Mouse (Mus musculus) left cerebral cortex, postnatal 36 days (tissue): Measurements from ENCODE around the gene Hmgn1. TPM values are rescaled to one million over a fixed set of nuclear protein-coding genes. Genes with fewer than 3 reads are reported as not detected.

Source experiments
- DNase-seq, 2 experiments: peaks; one replicate each; pipeline ENCODE4 v3.0.0; 2021 to 2022; ENCODE audit warnings: low spot score in 2 of 2, mixed read lengths in 1 of 2
- intact Hi-C: fragments of 180-260 bp; cut with DNase I; formaldehyde crosslinking; loops from one replicate; pipeline ENCODE4 v1.15.1; 2025
- total RNA-seq, 2 experiments: library from RNA; stranded (reverse); gene quantifications; 2 replicates each; pipeline ENCODE4 v1.2.3; 2021

The Hmgn1 gene
- 10 to 100 TPM; 56.2 to 58.2 TPM for total RNA-seq

DNA sequence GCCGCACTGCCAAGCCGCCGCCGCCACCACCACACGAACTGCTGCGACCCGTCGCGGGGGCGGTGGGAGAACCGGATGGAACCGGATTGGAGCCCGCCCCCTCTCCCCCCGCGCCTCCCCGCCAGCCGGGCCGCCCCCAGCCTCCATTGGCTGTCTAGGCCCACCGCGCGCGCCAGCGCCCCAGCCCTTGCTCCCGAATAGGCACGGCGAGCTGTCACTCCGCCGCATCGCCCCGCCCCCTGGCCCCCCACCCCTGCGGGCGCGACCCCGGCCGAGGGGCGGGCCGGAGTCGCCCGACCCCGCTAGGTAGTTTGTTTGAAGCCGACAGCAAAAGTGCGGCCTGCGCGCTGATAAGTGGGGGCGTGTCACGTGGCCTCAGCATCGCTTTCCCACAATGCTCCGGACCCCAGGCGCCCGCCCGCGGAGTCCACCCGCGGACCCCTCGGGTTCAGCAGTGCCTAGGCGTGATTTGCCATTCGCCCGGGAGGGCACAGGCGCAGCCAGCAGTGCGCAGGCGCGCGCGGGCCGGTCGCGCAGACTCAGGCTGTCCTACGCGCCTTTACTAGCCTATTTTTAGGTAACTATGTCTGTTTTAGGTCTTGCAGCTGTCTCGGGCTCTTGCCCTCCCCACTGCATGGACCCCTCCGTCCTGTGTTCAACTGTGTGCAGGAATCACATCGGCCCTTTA is at the start of gene Hmgn1:
TSS of gene Hmgn1 (minus strand) at position 73 of the 688 bp plus-strand sequence.
- DNase-seq, result peak; percentile 92 to 94
- intact Hi-C loops, result loop anchor here (1.0 to 2.0 kb wide), 2 partner anchors 17 to 46 kb away; partner anchors contain the start of genes Brwd1 and Wrb

DNA sequence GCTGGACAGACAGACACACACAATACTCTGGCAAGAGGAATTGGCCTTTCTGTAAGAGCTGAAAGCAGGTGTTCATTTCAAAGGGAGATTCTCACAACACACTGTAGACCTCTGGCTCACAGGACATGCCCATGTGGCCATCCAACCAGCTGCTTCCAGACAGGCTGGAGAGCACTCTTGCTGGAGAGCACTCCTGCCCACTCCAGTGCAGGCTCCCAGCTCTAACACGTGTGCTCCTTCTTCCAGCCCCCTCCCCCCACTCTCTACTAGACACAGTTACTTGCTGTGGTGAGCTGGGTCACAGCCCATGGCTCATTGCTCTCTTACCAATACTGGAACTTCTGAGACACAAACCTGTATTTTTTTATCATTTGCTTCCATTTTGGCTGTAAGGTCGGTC is 47.9 kb upstream of the Hmgn1 start:
- intact Hi-C loops, result no loop called here
- no peak for DNase-seq

- no peak for DNase-seq
- intact Hi-C loops, result no loop called here
These were observed 46.1 kb upstream of the Hmgn1 start for GRCm38 (mm10) chr16:96173648-96174047.

DNA sequence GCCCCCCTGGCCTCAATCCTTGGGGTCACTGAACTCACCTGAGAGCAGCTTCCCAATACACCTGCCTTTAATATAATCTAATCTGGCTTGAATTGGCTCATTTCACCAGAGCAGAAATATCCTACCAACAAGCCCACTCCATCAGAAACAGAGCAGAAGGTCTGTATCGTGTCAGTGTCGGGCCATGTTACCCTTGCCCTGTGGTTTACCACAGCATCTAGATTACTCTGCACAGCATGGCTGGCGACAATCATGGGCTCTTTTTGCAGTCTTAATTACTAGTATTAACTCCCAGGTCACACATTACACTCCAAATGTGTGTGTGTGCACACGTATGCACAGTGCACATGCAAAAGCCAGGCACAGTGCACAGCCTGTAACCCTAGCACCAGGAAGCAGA is 41.3 kb upstream of the Hmgn1 start:
- intact Hi-C loops, result no loop called here
- no peak for DNase-seq

GRCm38 (mm10) chr16:96165723-96166264 is 38.3 kb upstream of the Hmgn1 start:
- DNase-seq, result no peak
- intact Hi-C loops, result no loop called here

- intact Hi-C loops, result no loop called here
- no peak for DNase-seq
These were observed 33.8 kb upstream of the Hmgn1 start for GRCm38 (mm10) chr16:96161336-96161735.

DNA sequence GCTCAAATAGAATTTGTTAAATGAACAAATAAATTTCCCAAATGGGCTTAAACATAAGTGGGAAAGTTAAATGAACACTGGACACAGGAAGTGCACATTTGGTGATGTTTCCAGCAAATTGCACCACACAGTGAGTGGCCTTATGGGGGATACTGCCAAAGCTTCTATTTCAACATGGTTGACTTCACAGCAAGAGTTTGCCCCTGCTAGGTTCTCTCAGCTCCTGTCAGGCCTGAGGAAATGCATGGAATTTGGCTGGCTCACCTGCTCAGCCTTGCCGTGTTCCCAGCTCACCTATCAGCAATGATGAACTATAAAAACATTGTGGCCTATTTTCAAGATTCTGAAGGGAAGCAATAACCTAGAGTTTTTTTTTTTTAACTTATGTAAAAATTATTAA is 33.4 kb upstream of the Hmgn1 start:
- intact Hi-C loops, result no loop called here
- no peak for DNase-seq

DNA sequence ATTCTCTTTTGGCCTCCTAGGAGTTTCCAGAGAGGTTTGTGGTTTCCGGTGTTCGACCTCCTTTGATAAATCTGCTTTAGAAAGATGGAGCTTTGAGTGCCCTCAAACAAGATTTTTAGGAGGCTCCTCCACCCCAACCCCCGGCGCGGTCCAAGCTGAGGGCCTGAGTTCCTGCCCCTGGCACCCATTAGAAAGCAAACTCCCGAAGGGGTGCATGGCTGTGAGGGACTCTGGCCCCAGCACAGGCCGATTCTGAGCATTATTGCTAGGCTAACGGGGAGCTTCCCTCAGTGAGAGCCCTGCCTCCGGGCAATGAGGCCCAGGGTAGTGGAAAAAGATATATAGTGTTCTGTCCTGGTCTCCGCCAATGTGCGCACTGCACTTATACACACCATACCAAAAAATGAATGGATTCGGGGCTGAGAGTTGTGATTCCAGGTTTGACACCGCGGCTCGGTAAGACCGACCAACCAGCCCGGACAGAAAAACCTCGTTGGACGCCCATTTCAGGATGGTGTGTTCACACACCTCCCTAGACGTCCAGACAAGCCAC is 32.3 kb upstream of the Hmgn1 start:
- no peak for DNase-seq
- intact Hi-C loops, result loop anchor here (5.0 to 10.0 kb wide), 2 partner anchors 32 to 115 kb away; partner anchors contain the start of gene Lca5l

- intact Hi-C loops, result loop anchor here (5.0 to 10.0 kb wide), 2 partner anchors 33 to 114 kb away; partner anchors contain the start of gene Lca5l
These were observed 31.7 kb upstream of the Hmgn1 start for GRCm38 (mm10) chr16:96159091-96159731.

GRCm38 (mm10) chr16:96158511-96159080 is 31.1 kb upstream of the Hmgn1 start:
- intact Hi-C loops, result loop anchor here (5.0 to 10.0 kb wide), 2 partner anchors 34 to 114 kb away; partner anchors contain the start of gene Lca5l
- DNase-seq, result no peak

More at GRCm38 (mm10) chr16:96159091-96159731, 31.7 kb upstream of the Hmgn1 start:
- peak; percentile 35 to 55 for DNase-seq

DNA sequence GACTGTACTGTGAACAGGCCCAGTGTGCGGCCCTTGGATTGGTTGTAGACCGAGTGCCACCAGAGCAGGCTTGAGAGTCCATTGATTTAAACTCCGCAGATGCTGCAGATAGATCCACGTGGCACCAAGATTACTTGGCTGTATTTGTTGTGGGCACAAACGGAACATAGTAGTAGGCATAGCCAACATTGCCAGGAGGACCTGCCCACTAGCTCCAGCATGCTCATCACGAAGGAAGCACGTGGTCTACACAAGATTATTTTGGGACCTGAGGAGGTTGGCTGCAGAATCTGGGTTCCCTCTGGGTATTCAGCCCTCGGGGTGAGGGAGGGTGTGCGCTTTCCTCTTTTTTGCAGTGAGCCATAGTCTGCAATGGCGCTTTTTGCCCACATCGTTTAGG is 29.6 kb upstream of the Hmgn1 start:
- intact Hi-C loops, result loop anchor here (5.0 to 10.0 kb wide), 2 partner anchors 35 to 112 kb away; partner anchors contain the start of gene Lca5l
- peak; percentile 70 to 78 for DNase-seq

GRCm38 (mm10) chr16:96156019-96156418 is 28.5 kb upstream of the Hmgn1 start:
- intact Hi-C loops, result loop anchor here (5.0 to 10.0 kb wide), 2 partner anchors 36 to 111 kb away; partner anchors contain the start of gene Lca5l
- DNase-seq, result peak; percentile 65 to 72

DNA sequence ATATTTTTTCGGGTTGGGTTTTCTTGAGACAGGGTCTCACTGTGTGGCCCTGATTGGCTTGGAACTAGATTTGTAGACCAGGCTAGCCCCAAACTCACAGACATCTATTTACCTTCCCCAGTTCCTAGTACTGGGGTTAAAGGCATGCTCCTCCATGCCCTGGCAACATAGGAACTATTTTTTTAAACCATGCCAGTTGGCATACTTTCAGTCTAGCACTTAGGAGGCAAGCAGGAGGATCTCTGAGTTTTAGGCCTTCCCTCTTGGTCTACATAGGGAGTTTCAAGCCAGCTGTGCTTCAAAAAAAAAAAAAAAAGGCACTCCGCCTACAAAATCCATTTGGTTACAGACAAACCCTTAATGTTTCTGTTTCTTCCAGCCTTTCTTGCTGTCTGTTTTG is 26.9 kb upstream of the Hmgn1 start:
- intact Hi-C loops, result loop anchor here (10.0 kb wide), 1 partner anchor 110 kb away; no protein-coding TSS in a partner anchor
- DNase-seq, result no peak

DNA sequence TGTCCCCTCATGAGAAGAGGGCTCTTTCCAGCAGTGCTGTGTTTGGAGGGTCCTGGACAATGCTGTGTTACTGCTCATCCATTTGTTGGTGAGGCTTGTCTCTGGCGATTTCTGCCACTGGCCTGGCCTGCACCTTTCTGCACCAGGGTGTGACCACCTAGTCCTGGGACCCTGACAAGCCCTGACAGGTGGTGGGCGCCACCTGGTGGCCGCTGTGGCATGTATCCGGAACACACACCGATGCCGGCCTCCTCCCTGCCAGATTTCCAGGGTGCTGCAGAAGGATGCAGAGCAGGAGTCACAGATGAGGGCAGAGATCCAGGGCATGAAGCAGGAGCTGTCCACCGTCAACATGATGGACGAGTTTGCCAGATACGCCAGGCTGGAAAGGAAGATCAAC is 24.0 kb upstream of the Hmgn1 start:
- DNase-seq, result peak; percentile 28 to 49
- intact Hi-C loops, result loop anchor here (10.0 kb wide), 1 partner anchor 107 kb away; no protein-coding TSS in a partner anchor

- intact Hi-C loops, result loop anchor here (10.0 kb wide), 1 partner anchor 106 kb away; no protein-coding TSS in a partner anchor
- no peak for DNase-seq
These were observed 23.5 kb upstream of the Hmgn1 start for GRCm38 (mm10) chr16:96150995-96151394.

DNA sequence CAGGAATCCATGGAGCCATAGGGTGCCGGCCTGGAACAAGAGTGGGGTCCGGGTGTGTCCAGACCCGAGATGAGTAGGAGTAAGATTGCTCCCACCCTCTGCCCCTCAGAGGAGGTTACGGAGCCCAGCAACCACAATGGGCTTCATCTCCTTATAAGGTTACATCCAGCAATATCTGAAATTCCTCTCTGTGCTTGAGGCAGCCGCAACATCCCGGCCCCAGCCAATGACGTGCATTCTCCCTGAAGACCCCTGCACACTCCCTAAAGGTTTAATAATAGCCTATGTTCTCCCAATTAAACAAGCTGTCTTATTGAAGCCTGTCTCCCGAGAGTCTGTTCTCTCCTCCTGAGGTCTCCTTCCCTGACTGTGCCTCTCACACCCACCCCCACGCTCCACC is 21.8 kb upstream of the Hmgn1 start:
- intact Hi-C loops, result no loop called here
- no peak for DNase-seq

GRCm38 (mm10) chr16:96148834-96149233 is 21.3 kb upstream of the Hmgn1 start:
- DNase-seq, result no peak
- intact Hi-C loops, result no loop called here

DNA sequence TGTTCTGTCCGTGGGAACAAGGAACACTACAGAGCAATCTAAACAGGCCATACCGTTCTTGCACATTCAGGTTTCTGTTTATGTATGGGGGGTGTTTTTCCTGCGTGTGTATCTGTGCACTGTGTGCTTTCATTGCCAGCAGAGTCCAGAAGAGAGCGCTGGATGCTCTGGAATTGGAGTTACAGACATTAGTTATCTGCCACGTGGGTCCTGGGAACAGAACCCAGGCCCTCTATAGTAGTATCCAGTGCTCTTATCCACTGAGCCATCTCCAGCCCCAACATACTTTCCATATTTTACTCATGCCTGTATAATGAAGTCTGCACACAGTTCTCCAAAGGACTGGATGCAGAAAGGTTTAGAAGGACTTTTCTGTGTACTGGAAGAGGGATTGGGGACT is 18.3 kb upstream of the Hmgn1 start:
- no peak for DNase-seq
- intact Hi-C loops, result loop anchor here (2.0 kb wide), 2 partner anchors 19 to 63 kb away; partner anchors contain the start of genes Brwd1 and Hmgn1

- peak; percentile 100 for DNase-seq
These were observed 17.7 kb upstream of the Hmgn1 start, which contains the start of gene Wrb for GRCm38 (mm10) chr16:96145110-96145800. Wrb (plus strand) TSS chr16:96145407.

More at GRCm38 (mm10) chr16:96145110-96145800, 17.7 kb upstream of the Hmgn1 start, which contains the start of gene Wrb:
- intact Hi-C loops, result loop anchor here (2.0 kb wide), 2 partner anchors 18 to 62 kb away; partner anchors contain the start of genes Brwd1 and Hmgn1
